Mouse (Mus musculus): Measurements from ENCODE around the gene Cfap161. TPM values are rescaled to one million over a fixed set of nuclear protein-coding genes. Genes with fewer than 3 reads are reported as not detected.
A peak's percentile ranks its signal among the peaks of the same experiment; 100 is the strongest.

Gene Cfap161
- 0.54 and 0.82 TPM in 2 replicates for polyA plus RNA-seq (2012; rRNA removed)
- 0.28 and 0.29 TPM in 2 replicates for polyA plus RNA-seq (2014; fragmentation: Nextera tagmentation; extraction: Ambion mirVana)

DNA sequence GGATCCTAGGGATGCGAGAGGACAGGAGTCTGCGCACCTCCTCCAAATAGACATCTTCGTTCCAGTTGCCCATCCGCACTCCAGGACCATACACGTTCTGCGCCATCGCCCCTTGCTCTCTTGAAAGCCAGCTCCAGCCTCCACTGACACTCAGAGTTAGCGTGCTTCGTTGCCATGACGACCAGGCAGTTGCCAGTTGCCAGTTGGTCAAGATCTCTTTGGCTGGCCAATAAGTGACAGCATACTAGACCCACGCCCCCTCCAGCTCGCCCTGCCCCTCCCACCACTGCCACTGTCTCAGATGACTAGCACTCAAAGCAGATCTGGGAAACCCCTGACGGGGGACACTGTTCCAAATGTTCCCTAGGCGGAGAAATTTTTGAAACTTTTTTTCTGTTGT, at the start of gene Cfap161:
Gene Cfap161, minus strand, starts transcription at position 176 of the 400 bp plus-strand sequence.
- no peak within 1 kb of the TSS for H3K9ac ChIP-seq (ENCODE audit: low read depth, low read length, severe bottlenecking)
- DNase-seq (ENCODE audit: low spot score), result peak; percentile 80
- H3K9me3 ChIP-seq (ENCODE audit: control insufficient read depth, low read length), result no peaks in the 10 kb centered on the region
- peaks cover 4% of the 10 kb centered on the region; the same call in 1 of the 2 replicates for H3K4me1 ChIP-seq (ENCODE audit: control insufficient read depth, insufficient read depth, low read length)
- TF ChIP-seq POLR2A (IDR thresholded peaks at IDR 0.05; ENCODE audit: borderline replicate concordance, extremely low read depth, insufficient read depth, insufficient read length), result no peak
- no peaks in the 10 kb centered on the region for H3K36me3 ChIP-seq (ENCODE audit: control insufficient read depth, insufficient read depth, low read length)
- WGBS, result 2% methylated on average over 12 of the region's 14 CpGs
- H3K27me3 ChIP-seq (ENCODE audit: control insufficient read depth, insufficient read depth, low read length), result no peaks in the 10 kb centered on the region
- ATAC-seq (ENCODE audit: low FRiP score, low read depth), result peak; percentile 91
- H3K4me2 ChIP-seq (replicated peaks; ENCODE audit: low read depth, low read length, severe bottlenecking), result peak within 1 kb of the TSS; percentile 8; the same call in 1 of the 2 replicates
- H3K4me3 ChIP-seq (replicated peaks; ENCODE audit: low read length), result no peak within 1 kb of the TSS
- H3K27ac ChIP-seq (replicated peaks; ENCODE audit: low read depth, low read length), result no peak within 1 kb of the TSS

DNA sequence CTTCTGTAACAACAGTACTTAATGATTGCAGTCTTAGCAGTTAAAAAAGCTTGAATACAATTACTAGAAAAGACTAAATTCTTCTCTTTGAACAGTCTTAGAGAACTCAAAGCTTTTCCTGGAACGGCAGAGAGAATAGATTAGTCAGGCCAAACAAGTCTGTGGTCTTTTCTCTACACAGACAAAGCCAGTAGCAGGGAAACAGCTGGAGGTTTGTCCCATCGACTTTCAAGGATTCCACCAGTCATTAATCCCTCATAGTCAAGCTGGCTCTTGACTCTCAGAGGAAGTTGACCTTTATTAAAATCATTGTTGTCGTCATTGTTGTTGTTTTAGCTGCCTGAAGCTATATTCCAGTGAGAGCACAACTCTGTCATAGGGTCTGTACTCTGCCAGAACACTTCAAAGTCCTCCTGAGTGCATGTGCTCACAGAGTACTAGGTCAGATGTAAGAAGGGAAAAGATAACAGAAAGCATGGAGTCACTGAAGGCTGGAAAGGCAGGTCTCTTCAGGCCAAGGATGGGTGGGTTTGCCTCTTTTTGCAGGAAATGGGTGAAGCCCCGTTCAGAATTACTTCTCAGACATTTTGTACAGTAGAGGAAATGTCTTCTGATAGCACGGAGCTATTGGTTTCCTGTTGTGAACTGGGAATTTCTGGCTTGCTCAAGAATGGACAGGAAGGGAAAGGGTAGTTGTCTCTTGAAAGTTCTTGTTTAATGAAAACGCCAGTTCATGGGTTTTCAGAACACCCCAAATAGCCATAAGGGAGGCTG, 48.0 kb upstream of the Cfap161 start:
- Histone ChIP-seq H3K9me3 (ENCODE audit: control insufficient read depth, low read length) (no peaks in the 10 kb centered on the region), H3K4me3 (replicated peaks; ENCODE audit: low read length) (no peak overlapping the region), H3K4me1 (ENCODE audit: control insufficient read depth, insufficient read depth, low read length) (peaks cover 10% of the 10 kb centered on the region), H3K36me3 (ENCODE audit: control insufficient read depth, insufficient read depth, low read length) (no peaks in the 10 kb centered on the region), H3K4me2 (replicated peaks; ENCODE audit: low read depth, low read length, severe bottlenecking) (no peak overlapping the region), H3K27ac (replicated peaks; ENCODE audit: low read depth, low read length) (no peak overlapping the region), H3K27me3 (ENCODE audit: control insufficient read depth, insufficient read depth, low read length) (no peaks in the 10 kb centered on the region), H3K9ac (ENCODE audit: low read depth, low read length, severe bottlenecking) (no peak overlapping the region)
- TF ChIP-seq POLR2A (IDR thresholded peaks at IDR 0.05; ENCODE audit: borderline replicate concordance, extremely low read depth, insufficient read depth, insufficient read length), result no peak
- WGBS, result 68% methylated on average over 6 of the region's 6 CpGs
- DNase-seq (ENCODE audit: low spot score) (no peak), ATAC-seq (ENCODE audit: low FRiP score, low read depth) (no peak)

DNA sequence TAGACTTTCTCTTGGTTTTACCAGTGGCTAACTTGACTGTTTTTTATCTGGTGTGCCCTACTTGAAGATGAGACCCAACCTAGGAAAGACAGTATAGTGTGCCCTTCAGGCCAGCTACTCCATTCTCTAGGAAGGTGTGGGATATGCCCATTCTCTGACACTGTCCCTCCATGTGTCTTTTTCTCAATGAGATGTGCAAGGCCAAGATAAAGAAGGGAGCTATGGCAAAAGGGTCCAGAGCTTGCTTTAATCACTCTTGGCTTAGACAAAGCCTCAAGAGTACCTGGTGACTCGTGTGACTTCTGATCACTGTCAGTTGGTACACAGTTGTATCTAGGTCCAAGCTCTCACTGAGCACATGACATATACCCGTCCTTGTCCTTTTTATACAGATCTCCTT, 45.4 kb upstream of the Cfap161 start:
- Histone ChIP-seq H3K36me3 (ENCODE audit: control insufficient read depth, insufficient read depth, low read length) (no peaks in the 10 kb centered on the region), H3K27ac (replicated peaks; ENCODE audit: low read depth, low read length) (no peak overlapping the region), H3K4me1 (ENCODE audit: control insufficient read depth, insufficient read depth, low read length) (no peaks in the 10 kb centered on the region), H3K27me3 (ENCODE audit: control insufficient read depth, insufficient read depth, low read length) (no peaks in the 10 kb centered on the region), H3K9ac (ENCODE audit: low read depth, low read length, severe bottlenecking) (no peak overlapping the region), H3K9me3 (ENCODE audit: control insufficient read depth, low read length) (no peaks in the 10 kb centered on the region), H3K4me2 (replicated peaks; ENCODE audit: low read depth, low read length, severe bottlenecking) (no peak overlapping the region), H3K4me3 (replicated peaks; ENCODE audit: low read length) (no peak overlapping the region)
- no peak for TF ChIP-seq POLR2A (IDR thresholded peaks at IDR 0.05; ENCODE audit: borderline replicate concordance, extremely low read depth, insufficient read depth, insufficient read length)
- WGBS, result 84% methylated on average over 2 of the region's 2 CpGs
- ATAC-seq (ENCODE audit: low FRiP score, low read depth) (no peak), DNase-seq (ENCODE audit: low spot score) (no peak)

DNA sequence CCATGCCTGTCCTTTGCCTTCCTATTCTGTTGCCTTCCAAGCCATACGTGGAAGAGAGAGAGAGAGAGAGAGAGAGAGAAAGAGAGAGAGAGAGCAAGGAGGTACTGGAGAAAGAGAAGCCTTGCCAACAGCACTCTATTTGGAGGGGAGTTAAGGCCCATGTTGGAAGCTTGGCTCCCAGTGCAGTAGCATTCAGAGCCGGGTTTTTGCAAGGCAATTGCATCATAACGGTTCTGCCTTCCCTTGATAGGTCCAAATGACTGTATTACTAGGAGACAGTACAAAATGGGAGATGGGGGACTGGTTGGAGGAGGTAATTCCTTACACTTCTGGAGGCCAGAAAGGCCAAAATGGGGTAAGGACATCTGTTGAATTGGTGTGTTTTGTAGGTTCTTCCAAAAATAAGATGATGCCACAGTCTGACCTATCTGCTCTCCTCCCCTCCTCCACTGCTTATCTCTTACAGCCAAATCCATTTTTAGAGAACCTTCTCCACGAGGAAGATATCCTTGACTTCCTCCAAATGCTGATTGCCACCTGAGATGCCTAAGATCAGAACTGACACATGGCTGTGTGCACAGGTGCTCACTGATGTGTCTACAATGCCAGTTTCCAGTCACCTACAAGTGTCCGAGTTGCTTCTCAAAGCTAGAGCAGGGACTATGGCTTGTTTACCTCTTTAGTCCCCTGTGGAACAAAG, 44.0 kb upstream of the Cfap161 start:
- Histone ChIP-seq H3K4me2 (replicated peaks; ENCODE audit: low read depth, low read length, severe bottlenecking) (no peak overlapping the region), H3K27me3 (ENCODE audit: control insufficient read depth, insufficient read depth, low read length) (no peaks in the 10 kb centered on the region), H3K36me3 (ENCODE audit: control insufficient read depth, insufficient read depth, low read length) (no peaks in the 10 kb centered on the region), H3K9me3 (ENCODE audit: control insufficient read depth, low read length) (no peaks in the 10 kb centered on the region), H3K4me1 (ENCODE audit: control insufficient read depth, insufficient read depth, low read length) (no peaks in the 10 kb centered on the region), H3K27ac (replicated peaks; ENCODE audit: low read depth, low read length) (no peak overlapping the region), H3K9ac (ENCODE audit: low read depth, low read length, severe bottlenecking) (no peak overlapping the region), H3K4me3 (replicated peaks; ENCODE audit: low read length) (no peak overlapping the region)
- WGBS, result 83% methylated on average over 5 of the region's 5 CpGs
- no peak for TF ChIP-seq POLR2A (IDR thresholded peaks at IDR 0.05; ENCODE audit: borderline replicate concordance, extremely low read depth, insufficient read depth, insufficient read length)
- DNase-seq (ENCODE audit: low spot score) (no peak), ATAC-seq (ENCODE audit: low FRiP score, low read depth) (no peak)

DNA sequence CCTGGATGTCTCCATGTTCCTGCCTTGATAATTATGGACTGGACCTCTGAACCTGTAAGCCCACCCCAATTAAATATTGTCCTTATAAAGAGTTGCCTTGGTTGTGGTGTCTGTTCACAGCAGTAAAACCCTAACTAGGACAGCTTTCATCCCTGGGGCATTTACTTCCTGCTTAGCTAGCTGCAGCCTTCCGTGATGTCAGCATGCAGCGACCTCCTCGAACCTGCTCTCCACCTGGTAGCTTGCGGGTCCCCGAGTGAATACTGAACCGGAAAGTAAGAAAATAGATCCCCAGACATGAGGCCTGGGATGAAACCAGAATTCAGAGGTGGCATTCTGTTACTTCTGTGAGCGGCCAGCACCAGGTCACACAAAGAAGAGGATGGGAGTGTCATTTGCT, 34.7 kb upstream of the Cfap161 start:
- TF ChIP-seq POLR2A (IDR thresholded peaks at IDR 0.05; ENCODE audit: borderline replicate concordance, extremely low read depth, insufficient read depth, insufficient read length), result no peak
- no peak for DNase-seq (ENCODE audit: low spot score)
- no peaks in the 10 kb centered on the region for H3K4me1 ChIP-seq (ENCODE audit: control insufficient read depth, insufficient read depth, low read length)
- H3K9ac ChIP-seq (ENCODE audit: low read depth, low read length, severe bottlenecking), result no peak overlapping the region
- no peak overlapping the region for H3K4me2 ChIP-seq (replicated peaks; ENCODE audit: low read depth, low read length, severe bottlenecking)
- H3K27ac ChIP-seq (replicated peaks; ENCODE audit: low read depth, low read length), result no peak overlapping the region
- WGBS, result 52% methylated on average over 7 of the region's 7 CpGs
- H3K36me3 ChIP-seq (ENCODE audit: control insufficient read depth, insufficient read depth, low read length), result no peaks in the 10 kb centered on the region
- no peak for ATAC-seq (ENCODE audit: low FRiP score, low read depth)
- no peaks in the 10 kb centered on the region for H3K27me3 ChIP-seq (ENCODE audit: control insufficient read depth, insufficient read depth, low read length)
- no peaks in the 10 kb centered on the region for H3K9me3 ChIP-seq (ENCODE audit: control insufficient read depth, low read length)
- H3K4me3 ChIP-seq (replicated peaks; ENCODE audit: low read length), result no peak overlapping the region
